Mouse (Mus musculus): ENCODE measurements around the gene Neurod1.

DNA sequence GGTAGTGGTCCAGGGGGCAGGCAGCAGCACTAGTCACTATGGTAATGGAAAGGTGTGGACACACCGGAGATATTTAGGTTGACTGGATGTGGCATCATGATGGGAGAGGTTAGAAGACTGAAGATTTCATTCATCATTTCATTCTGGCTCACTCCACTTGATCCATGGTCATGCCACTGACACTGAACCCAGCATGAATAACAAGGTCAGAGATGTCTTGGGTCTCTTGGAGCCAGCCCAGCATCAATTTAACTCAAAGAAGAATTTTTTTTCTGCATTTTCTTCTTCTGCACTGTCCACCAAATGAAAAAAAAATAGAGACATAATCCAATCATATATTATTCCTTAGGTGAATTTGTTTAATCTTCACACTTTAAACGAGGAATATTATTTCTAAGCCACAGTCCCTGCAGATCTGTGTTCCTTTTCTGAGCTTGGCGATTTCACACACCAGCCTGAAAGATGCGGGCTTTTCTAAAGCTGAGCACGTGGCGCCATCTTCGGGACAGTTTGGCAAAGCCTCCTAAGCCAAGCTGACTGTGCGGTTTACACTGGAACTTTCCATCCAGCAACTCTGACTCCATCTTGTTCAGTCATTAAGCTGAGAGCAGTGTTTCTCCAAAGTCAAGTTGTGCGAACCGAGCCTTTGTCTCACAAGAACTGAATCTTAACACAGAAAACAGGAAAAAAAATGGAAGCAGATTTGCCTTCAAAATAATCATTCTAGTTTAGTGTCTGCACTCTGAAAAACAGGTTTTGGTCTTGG is 42.6 kb upstream of the Neurod1 start:
- peak; percentile 81 for TF ChIP-seq CTCF (IDR thresholded peaks at IDR 0.05; ENCODE audit: insufficient read depth, low read length)
- TF ChIP-seq POLR2A (IDR thresholded peaks at IDR 0.05; ENCODE audit: borderline replicate concordance, extremely low read depth, low read depth, low read length), result no peak
